Mouse (Mus musculus) hematopoietic stem cell, adult 5-6 weeks (primary cell): ENCODE measurements around the gene Rora. TPM values are rescaled to one million over a fixed set of nuclear protein-coding genes. Genes with fewer than 3 reads are reported as not detected.

Experiments
- ATAC-seq, 2 experiments: fragments of 125-278 bp in 1 of 2; replicated peaks in 1 of 2; 2 replicates each; pipeline ENCODE4 v1.8.0; 2016 to 2017; ENCODE audit warnings: inconsistent platforms in 2 of 2, mild to moderate bottlenecking in 2 of 2, moderate number of reproducible peaks in 2 of 2, low read depth in 1 of 2, moderate TSS enrichment in 1 of 2; ENCODE audit not compliant: low FRiP score in 2 of 2, poor library complexity in 2 of 2, severe bottlenecking in 2 of 2, insufficient read depth in 1 of 2, low TSS enrichment in 1 of 2
- total RNA-seq: library from RNA; stranded (forward); fragments of 172-1452, 232-1000 nt; gene quantifications from 2 replicates; pipeline ENCODE4 v1.2.3, GENCODE M21; 2017

Rora gene
- total RNA-seq, 1 experiment from 2014 or later, result 11.0 TPM

DNA sequence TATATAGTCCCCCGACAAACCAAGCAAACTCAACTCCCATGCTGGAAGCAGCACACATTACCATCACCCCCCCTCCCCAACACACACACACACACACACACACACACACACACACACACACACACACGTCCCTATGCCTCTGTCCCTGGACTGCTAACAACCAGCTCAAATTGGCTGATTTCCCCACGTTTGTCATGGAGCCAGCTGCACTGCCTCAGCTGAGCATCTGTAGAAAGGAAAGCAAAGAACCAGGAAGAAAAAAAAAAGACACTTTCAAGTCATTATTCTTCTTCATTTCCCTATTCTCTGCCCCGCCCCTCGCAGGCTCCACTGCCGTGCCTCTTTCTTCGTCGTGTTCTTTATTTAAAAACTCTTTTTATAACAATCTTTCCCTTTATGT is 235.1 kb downstream of the Rora start:
- peak; percentile 32 to 64; a peak in 2 of 4 replicates for ATAC-seq

GRCm38 (mm10) chr9:68891431-68891830 is 237.8 kb downstream of the Rora start:
- no peak for ATAC-seq

DNA sequence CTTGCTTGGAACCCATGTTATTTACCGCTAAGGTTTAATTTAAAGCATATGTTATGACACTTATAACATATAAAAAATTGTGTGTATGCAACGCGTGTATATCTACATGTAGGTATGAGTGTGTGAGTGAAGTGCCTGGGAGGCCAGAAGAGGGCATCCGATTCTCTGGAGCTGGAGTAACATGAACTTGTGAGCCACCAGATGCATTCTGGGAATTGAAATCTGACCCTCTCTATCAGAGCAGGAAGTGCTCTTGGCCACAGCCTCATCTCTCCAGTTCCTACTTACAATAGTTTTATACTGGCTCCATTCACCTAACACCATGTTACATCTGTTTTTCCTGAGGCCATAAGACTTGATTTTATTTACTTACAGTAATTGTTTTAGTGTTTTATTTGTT is 238.8 kb downstream of the Rora start:
- no peak for ATAC-seq

- ATAC-seq, result no peak
Observed at GRCm38 (mm10) chr9:68892859-68893258, 239.3 kb downstream of the Rora start.

GRCm38 (mm10) chr9:68898286-68898685 is 244.7 kb downstream of the Rora start:
- no peak for ATAC-seq

DNA sequence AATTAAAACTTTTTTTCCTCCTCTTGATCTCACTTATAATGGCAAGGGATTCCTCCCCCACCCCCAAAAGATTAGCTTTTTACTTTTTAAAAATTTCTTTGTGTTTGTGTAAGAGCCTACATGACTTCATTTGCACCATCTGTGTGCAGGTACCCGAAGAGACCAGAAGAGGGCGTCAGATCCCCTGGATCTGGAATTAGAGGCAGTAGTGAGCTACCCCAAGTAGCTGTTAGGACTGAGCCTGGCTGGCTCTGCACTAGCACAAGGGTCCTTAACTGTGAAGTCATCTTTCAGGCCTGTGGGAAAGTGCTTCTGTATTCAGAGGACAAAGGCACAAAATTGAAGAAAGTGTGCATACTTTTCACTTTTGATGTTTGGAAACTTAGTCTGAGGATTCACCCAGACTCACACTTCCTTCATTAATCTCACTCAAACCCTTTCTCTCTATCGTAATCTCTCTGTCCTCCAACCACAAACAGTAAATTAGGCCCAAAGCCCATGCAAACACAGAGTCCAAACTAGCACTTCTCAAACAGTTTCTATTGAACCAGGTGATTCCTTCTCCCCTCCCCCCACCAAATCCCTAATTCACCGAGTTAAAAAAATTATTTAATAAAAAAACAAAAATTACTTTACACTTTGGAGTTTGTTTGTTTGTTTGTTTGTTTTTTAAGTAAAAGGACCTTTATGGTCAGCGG is 246.1 kb downstream of the Rora start:
- ATAC-seq, result no peak; a peak in 1 of 4 replicates

- no peak for ATAC-seq
Observed at GRCm38 (mm10) chr9:68906361-68906883, 252.8 kb downstream of the Rora start.

DNA sequence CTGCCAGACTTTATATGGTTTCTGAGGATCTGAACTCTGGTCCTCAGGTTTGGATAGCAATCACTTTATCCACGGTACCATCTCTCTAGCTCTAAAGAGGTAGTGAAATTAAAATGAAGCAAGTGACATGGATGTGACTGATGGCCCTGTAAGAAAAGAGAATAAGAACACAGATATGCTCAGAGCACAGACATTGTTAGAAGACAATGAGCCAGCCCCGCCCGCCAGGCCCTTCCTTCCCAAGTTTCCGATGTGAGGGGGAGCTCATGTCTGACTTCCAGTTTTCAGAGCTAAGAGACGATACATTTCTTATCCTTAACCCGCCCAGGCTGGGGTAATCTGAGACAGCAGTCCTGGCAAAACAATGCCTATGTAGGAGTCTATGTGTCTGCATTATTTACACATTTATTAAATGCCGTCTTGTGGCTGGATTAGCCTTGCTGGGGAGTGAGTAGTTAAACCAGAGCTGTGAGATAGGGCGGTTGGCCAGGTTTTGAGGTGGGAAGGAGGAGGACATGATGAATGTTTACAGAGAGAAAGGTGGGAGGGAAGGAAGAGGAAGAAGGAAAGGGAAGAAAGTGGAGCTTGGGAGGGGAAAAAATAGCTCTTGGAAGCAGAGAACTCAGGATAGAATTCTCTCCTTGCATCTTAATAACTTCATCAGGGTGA is 259.0 kb downstream of the Rora start:
- ATAC-seq, result no peak

- no peak for ATAC-seq
Observed at GRCm38 (mm10) chr9:68913191-68913697, 259.7 kb downstream of the Rora start.

DNA sequence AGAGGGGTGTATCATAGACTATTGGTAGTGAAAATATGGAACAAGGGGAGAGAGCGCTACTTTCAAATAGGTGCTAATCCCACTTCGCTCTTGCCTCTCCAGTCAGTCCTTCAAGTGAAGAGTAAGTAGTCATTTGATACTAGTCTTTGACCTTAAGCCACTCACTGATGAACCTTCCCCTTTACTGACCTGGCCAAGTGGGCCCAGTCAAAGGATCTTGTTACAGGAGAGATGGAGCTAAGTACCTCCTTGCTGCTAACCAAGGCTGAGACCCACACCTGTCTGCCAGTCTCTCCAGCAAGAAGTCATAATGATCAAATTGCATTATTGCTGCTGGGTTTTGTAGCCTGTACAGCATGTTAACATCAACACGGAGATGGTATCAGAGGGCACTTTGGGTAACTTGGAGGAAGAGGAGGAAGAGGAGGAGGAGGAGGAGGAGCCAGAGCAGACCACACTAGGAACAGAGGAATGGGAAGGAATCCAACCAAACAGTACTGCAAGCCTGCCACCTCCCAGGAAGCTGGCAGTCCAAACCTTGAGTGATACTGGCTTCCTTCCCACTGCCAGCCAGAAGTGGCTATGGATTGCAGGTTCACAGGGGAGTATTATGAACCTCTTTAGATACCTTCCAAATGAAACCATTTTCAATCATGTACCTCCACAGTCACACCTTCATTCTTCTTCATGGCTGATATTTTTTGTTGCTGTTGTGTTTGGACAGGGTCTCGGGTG is 261.1 kb downstream of the Rora start:
- no peak for ATAC-seq

DNA sequence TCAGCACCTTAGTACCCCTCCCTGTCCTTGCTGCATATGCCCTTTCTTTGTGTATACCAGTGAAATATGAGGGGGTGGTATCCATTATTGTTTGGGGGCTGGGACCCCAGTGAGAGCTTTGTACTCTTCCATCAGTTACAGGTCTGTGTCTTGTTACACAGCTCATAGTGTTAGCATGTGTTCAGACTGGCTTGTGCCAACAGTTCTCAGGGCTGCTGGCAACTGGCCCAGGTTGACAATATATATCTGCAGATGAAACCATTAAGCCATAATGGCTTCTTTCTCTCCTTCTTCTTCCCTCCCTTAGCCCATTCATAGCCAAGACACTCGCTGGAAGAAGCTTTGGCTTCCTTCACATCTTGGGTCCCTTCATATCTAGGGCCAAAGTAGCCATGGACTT is 263.2 kb downstream of the Rora start:
- ATAC-seq, result no peak

- no peak for ATAC-seq
Observed at GRCm38 (mm10) chr9:68923128-68923601, 269.6 kb downstream of the Rora start.

- ATAC-seq, result no peak
Observed at GRCm38 (mm10) chr9:68926406-68926805, 272.8 kb downstream of the Rora start.

- peak; percentile 49 to 60 for ATAC-seq
Observed at GRCm38 (mm10) chr9:68933159-68933558, 279.6 kb downstream of the Rora start.

- no peak for ATAC-seq
Observed at GRCm38 (mm10) chr9:68934238-68934637, 280.7 kb downstream of the Rora start.

GRCm38 (mm10) chr9:68935611-68936010 is 282.0 kb downstream of the Rora start:
- no peak for ATAC-seq

- ATAC-seq, result no peak
Observed at GRCm38 (mm10) chr9:68941037-68941436, 287.5 kb downstream of the Rora start.

DNA sequence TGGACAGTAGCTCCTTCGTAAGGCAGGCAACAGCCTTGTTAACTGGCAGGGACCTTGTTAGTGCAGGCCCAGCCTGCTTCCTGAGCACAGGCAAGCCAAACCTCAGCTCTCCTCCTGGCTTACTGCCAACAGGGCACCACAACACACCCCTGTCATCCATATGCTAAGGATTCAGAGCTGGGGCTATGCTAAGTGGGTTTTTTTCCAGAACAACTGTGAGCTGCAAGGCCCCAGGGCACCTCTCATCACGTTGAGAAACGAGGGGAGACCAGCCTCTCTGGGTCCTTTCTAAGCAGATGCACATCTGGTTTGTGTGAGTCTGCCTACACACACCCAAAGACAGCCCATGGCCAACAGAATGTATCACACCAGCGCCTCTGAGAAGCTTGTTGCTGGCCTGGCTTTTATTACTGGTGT is 289.0 kb downstream of the Rora start:
- peak; percentile 89 to 90 for ATAC-seq
